Mouse (Mus musculus): ENCODE data around the gene Bri3bp. TPM values are rescaled to one million over a fixed set of nuclear protein-coding genes. Genes with fewer than 3 reads are reported as not detected.

The Bri3bp gene
- polyA plus RNA-seq, 1 experiment: 34.8 TPM

DNA sequence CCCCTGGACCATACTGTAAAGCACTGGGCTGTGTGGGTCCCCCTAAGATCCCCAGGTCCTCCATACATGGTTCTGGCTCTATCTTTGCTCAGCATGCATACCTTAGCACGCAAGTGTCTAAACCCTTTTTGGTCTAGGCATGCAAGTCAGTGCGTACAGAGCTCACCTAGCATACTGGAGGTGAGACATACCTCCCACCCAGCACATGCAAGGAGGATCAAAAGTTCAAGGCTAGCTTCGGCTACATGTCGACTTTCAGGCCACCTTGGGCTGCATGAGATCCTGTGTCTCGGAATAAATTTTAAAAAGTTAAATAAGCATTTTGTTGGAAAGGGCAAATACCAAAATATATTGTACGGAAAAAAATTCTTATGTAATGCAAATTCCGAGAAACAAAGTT lies 23.8 kb downstream of the Bri3bp start:
- Histone ChIP-seq H3K27ac (ENCODE audit: insufficient read depth, low read length) (no peak overlapping the region), H3K4me3 (ENCODE audit: insufficient read depth, low read length) (peak overlapping the region; percentile 17; the same call in 1 of the 2 replicates), H3K4me1 (ENCODE audit: control insufficient read depth, insufficient read depth, low read length) (0 out of 2 replicates have a peak, but pooled peaks cover 2% of the 10 kb centered on the region)
- no peak for TF ChIP-seq POLR2A (IDR thresholded peaks at IDR 0.05; ENCODE audit: extremely low read depth, insufficient read depth, low read length)
- no peak for TF ChIP-seq CTCF (IDR thresholded peaks at IDR 0.05; ENCODE audit: extremely low read depth, insufficient read depth, low read length)

- H3K27ac ChIP-seq (ENCODE audit: insufficient read depth, low read length): no peak overlapping the region
- H3K4me3 ChIP-seq (ENCODE audit: insufficient read depth, low read length): peak overlapping the region; percentile 17
- TF ChIP-seq CTCF (IDR thresholded peaks at IDR 0.05; ENCODE audit: extremely low read depth, insufficient read depth, low read length): no peak
- peak; percentile 72 for TF ChIP-seq POLR2A (IDR thresholded peaks at IDR 0.05; ENCODE audit: extremely low read depth, insufficient read depth, low read length)
- H3K4me1 ChIP-seq (ENCODE audit: control insufficient read depth, insufficient read depth, low read length): 0 out of 2 replicates have a peak, but pooled peaks cover 2% of the 10 kb centered on the region
Observed at GRCm38 (mm10) chr5:125465701-125466106, 24.3 kb downstream of the Bri3bp start.

- H3K4me1 ChIP-seq (ENCODE audit: control insufficient read depth, insufficient read depth, low read length): 0 out of 2 replicates have a peak, but pooled peaks cover 2% of the 10 kb centered on the region
Observed at GRCm38 (mm10) chr5:125466483-125466882, 25.1 kb downstream of the Bri3bp start.

DNA sequence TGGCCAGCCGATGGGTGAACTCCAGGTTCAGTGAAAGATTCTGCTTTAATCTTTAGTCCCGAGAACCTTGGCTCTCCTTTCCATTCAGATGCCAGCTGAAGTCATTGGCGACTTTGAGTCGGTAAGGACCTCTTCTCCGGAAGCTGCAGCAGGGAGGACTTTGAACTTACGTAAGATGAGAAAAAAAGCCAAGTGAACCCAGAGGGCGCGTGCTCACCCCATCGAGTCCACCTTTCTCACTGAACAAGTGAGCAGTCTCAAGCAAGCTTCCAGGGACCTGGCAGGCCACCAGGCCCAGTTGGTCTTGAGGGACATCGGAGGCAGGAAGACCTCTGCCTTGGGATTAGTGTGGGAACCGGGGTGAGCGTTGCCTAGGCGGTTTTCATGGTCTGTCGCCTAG lies 25.9 kb downstream of the Bri3bp start:
- H3K27ac ChIP-seq (ENCODE audit: insufficient read depth, low read length): no peak overlapping the region
- 0 out of 2 replicates have a peak, but pooled peaks cover 2% of the 10 kb centered on the region for H3K4me1 ChIP-seq (ENCODE audit: control insufficient read depth, insufficient read depth, low read length)
- TF ChIP-seq POLR2A (IDR thresholded peaks at IDR 0.05; ENCODE audit: extremely low read depth, insufficient read depth, low read length): no peak
- no peak for TF ChIP-seq CTCF (IDR thresholded peaks at IDR 0.05; ENCODE audit: extremely low read depth, insufficient read depth, low read length)
- H3K4me3 ChIP-seq (ENCODE audit: insufficient read depth, low read length): no peak overlapping the region

More at GRCm38 (mm10) chr5:125466483-125466882, 25.1 kb downstream of the Bri3bp start:
- H3K27ac ChIP-seq (ENCODE audit: insufficient read depth, low read length): no peak overlapping the region
- TF ChIP-seq CTCF (IDR thresholded peaks at IDR 0.05; ENCODE audit: extremely low read depth, insufficient read depth, low read length) (no peak), POLR2A (IDR thresholded peaks at IDR 0.05; ENCODE audit: extremely low read depth, insufficient read depth, low read length) (no peak)
- H3K4me3 ChIP-seq (ENCODE audit: insufficient read depth, low read length): no peak overlapping the region

DNA sequence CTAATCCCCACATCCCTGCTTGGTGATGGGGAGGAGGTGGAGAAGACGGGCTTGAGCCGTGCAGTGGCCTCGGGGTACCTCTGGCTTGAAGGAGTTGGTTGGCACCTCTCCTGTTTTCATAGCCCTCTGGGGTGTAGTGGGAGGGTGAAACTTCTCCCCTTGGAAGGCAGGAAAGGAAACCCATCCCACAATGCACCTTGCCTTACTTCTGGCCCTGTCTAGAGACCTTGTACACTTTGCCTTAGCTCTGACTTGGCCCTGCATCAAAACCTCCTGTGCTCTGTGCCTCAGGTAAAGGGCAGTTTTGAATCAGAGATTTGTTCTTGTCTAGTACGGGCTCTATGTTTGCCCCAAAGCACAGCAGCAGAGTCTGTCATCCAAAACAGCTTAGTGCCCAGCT lies 29.3 kb downstream of the Bri3bp start:
- no peak overlapping the region for H3K27ac ChIP-seq (ENCODE audit: insufficient read depth, low read length)
- TF ChIP-seq POLR2A (IDR thresholded peaks at IDR 0.05; ENCODE audit: extremely low read depth, insufficient read depth, low read length) (no peak), CTCF (IDR thresholded peaks at IDR 0.05; ENCODE audit: extremely low read depth, insufficient read depth, low read length) (no peak)

DNA sequence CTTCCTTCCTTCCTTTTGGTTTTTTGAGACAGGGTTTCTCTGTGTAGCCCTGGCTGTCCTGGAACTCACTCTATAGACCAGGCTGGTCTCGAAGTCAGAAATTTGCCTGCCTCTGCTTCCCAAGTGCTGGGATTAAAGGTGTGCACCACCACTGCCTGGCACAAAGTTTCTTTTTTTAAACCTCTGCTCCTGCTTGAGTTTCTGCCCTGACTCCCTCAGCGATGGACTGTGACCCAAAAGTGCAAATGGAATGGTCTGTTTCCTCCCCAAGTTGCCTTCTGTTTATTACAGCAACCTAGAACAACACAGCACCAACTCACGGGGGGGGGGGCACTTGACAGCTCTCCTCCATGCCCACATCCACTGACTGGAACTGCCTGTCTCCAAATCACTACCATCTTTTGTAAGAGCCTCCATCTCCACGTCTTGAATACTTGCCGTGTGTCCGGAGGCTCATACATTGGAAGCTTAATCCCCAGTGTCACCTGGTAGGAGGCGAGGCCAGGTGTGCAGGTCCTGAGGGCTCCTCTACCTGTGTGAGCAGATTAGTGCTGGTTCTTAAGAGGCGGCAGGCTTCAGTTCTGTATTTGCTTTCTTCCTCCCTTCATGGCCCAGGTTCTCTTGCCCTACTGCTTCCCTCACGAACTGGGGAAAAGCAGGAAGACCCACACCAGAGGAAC lies 31.6 kb downstream of the Bri3bp start:
- Histone ChIP-seq H3K27ac (ENCODE audit: insufficient read depth, low read length) (no peak overlapping the region), H3K4me1 (ENCODE audit: control insufficient read depth, insufficient read depth, low read length) (peaks cover 2% of the 10 kb centered on the region; the same call in 1 of the 2 replicates), H3K4me3 (ENCODE audit: insufficient read depth, low read length) (no peak overlapping the region)
- TF ChIP-seq POLR2A (IDR thresholded peaks at IDR 0.05; ENCODE audit: extremely low read depth, insufficient read depth, low read length): no peak
- TF ChIP-seq CTCF (IDR thresholded peaks at IDR 0.05; ENCODE audit: extremely low read depth, insufficient read depth, low read length): no peak

More for the DNA sequence above, 29.3 kb downstream of the Bri3bp start:
- H3K4me3 ChIP-seq (ENCODE audit: insufficient read depth, low read length): no peak overlapping the region
- H3K4me1 ChIP-seq (ENCODE audit: control insufficient read depth, insufficient read depth, low read length): no peaks in the 10 kb centered on the region

- Histone ChIP-seq H3K27ac (ENCODE audit: insufficient read depth, low read length) (no peak overlapping the region), H3K4me3 (ENCODE audit: insufficient read depth, low read length) (peak overlapping the region; percentile 52), H3K4me1 (ENCODE audit: control insufficient read depth, insufficient read depth, low read length) (peaks cover 3% of the 10 kb centered on the region; the same call in 1 of the 2 replicates)
- TF ChIP-seq CTCF (IDR thresholded peaks at IDR 0.05; ENCODE audit: extremely low read depth, insufficient read depth, low read length) (no peak), POLR2A (IDR thresholded peaks at IDR 0.05; ENCODE audit: extremely low read depth, insufficient read depth, low read length) (no peak)
Observed at GRCm38 (mm10) chr5:125475030-125475429, 33.7 kb downstream of the Bri3bp start.

GRCm38 (mm10) chr5:125475601-125476285 lies 34.4 kb downstream of the Bri3bp start, which contains the start of gene Aacs:
Gene Aacs (plus strand): TSS chr5:125475814.
- TF ChIP-seq POLR2A (IDR thresholded peaks at IDR 0.05; ENCODE audit: extremely low read depth, insufficient read depth, low read length) (peak; percentile 99), CTCF (IDR thresholded peaks at IDR 0.05; ENCODE audit: extremely low read depth, insufficient read depth, low read length) (no peak)
- H3K27ac ChIP-seq (ENCODE audit: insufficient read depth, low read length): peak within 1 kb of the TSS; percentile 3; the same call in 1 of the 2 replicates
- H3K4me1 ChIP-seq (ENCODE audit: control insufficient read depth, insufficient read depth, low read length): peaks cover 3% of the 10 kb centered on the region; the same call in 1 of the 2 replicates
- H3K4me3 ChIP-seq (ENCODE audit: insufficient read depth, low read length): peak within 1 kb of the TSS; percentile 52

DNA sequence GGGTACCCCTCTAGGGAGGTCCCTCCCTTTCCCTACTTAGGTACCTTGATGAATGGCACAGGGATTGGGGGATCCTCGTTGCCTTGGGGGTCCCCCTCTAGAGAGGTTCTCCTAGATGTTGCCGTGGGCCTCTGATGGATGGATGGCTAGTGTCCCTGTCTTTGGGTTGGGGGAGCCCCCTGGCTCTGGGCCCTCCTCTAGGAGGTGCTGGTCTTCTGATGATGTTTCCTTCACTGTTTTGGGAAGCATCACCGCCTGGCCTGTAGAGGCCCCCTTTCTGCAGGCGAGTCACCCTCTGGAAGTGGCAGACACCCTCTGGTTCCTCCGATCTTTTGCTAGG lies 34.9 kb downstream of the Bri3bp start:
- TF ChIP-seq CTCF (IDR thresholded peaks at IDR 0.05; ENCODE audit: extremely low read depth, insufficient read depth, low read length) (no peak), POLR2A (IDR thresholded peaks at IDR 0.05; ENCODE audit: extremely low read depth, insufficient read depth, low read length) (no peak)
- peak overlapping the region; percentile 52 for H3K4me3 ChIP-seq (ENCODE audit: insufficient read depth, low read length)
- peaks cover 3% of the 10 kb centered on the region; the same call in 1 of the 2 replicates for H3K4me1 ChIP-seq (ENCODE audit: control insufficient read depth, insufficient read depth, low read length)
- H3K27ac ChIP-seq (ENCODE audit: insufficient read depth, low read length): peak overlapping the region; percentile 3; the same call in 1 of the 2 replicates

Data from cortical plate, adult 2 months (tissue).